Mouse (Mus musculus) midbrain, embryonic 10.5 days (tissue): ENCODE measurements around the gene Acot13. TPM values are rescaled to one million over a fixed set of nuclear protein-coding genes. Genes with fewer than 3 reads are reported as not detected.

Experiments used
- DNase-seq: peaks from one replicate; pipeline ENCODE4 v3.0.0-alpha.2; 2017; ENCODE audit warnings: low spot score
- H3K27ac ChIP-seq: fragments of 300-500 bp; sonication (generic); replicated peaks from 2 replicates; pipeline ENCODE4 v1.5.1; 2016; ENCODE audit warnings: mild to moderate bottlenecking
- H3K27me3 ChIP-seq: fragments of 300-500 bp; sonication (generic); 2 replicates; pipeline ENCODE4 v1.6.1; 2016; ENCODE audit warnings: low read depth, mild to moderate bottlenecking; ENCODE audit not compliant: poor library complexity, severe bottlenecking
- H3K36me3 ChIP-seq: fragments of 300-500 bp; sonication (generic); 2 replicates; pipeline ENCODE4 v1.6.1; 2016; ENCODE audit warnings: mild to moderate bottlenecking, moderate library complexity
- H3K4me1 ChIP-seq: fragments of 300-500 bp; sonication (generic); 2 replicates; pipeline ENCODE4 v1.6.1; 2016
- H3K4me3 ChIP-seq: fragments of 300-500 bp; sonication (generic); 2 replicates; pipeline ENCODE4 v1.5.1; 2016; ENCODE audit warnings: mild to moderate bottlenecking, moderate library complexity
- H3K9me3 ChIP-seq: fragments of 300-500 bp; sonication (generic); replicated peaks from 2 replicates; pipeline ENCODE4 v1.6.1; 2016; ENCODE audit warnings: mild to moderate bottlenecking
- WGBS: fragments of 180-500 bp; shearing (Covaris S2); methylation state at CpG from one replicate; pipeline ENCODE4 v1.1.7; 2016; 5-methylcytosine and 5-hydroxymethylcytosine counted together
- polyA plus RNA-seq: library from polyadenylated mRNA; unstranded; fragments of >200 nt; fragmentation: Nextera tagmentation; extraction: Ambion mirVana; gene quantifications from 2 replicates; pipeline ENCODE4 v1.2.1, GENCODE M21; 2016

Acot13 gene
- polyA plus RNA-seq, result 56.1 and 56.7 TPM in 2 replicates

DNA sequence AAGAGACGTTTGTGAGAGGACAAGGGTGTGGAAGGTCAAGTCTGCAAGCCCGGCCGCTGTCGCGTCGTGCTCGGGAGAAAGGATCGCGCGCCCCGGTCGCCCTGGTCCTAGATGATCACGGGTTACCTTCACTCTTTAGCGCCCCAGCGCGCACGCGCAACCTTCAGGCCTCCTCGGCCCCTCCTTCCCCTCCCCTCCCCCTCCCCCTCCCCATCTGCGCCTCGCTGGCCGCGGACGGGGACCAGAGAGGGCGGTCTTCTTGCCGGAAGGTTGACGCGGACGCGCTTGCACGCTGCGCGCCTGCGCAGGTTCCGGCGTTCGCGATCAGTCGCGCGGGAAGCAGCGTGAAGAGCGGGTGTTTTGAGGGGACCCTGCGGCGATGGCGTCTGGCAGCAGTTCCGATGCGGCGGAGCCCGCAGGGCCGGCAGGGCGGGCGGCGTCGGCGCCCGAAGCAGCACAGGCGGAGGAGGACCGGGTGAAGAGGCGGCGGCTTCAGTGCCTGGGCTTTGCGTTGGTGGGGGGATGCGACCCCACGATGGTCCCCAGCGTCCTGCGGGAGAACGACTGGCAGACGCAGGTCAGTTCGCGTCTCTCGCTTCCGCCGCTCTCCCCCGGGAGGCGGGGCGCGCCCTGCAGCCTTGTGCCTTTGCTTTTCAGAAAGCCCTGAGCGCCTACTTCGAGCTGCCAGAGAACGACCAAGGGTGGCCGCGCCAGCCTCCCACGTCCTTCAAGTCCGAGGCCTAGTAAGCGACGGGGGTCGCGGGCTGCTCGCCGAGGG is at the start of gene Acot13, which contains the start of gene Tdp2:
Acot13 (minus strand) TSS at position 188 of the 778 bp plus-strand sequence.
Tdp2 (plus strand) TSS at position 327 of the 778 bp plus-strand sequence.
- DNase-seq, result peak; percentile 99
- WGBS, result under 1% methylated on average over 90 of the region's 90 CpGs
- peak within 1 kb of the TSS; percentile 97 for H3K27ac ChIP-seq
- peaks cover 30% of the 10 kb centered on the region for H3K4me1 ChIP-seq
- H3K4me3 ChIP-seq, result peak within 1 kb of the TSS; percentile 96
- H3K27me3 ChIP-seq, result no peaks in the 10 kb centered on the region
- H3K9me3 ChIP-seq, result no peaks in the 10 kb centered on the region
- H3K36me3 ChIP-seq, result peaks cover 26% of the 10 kb centered on the region

- 92% methylated on average over 5 of the region's 5 CpGs for WGBS
- H3K36me3 ChIP-seq, result no peaks in the 10 kb centered on the region
- H3K9me3 ChIP-seq, result no peaks in the 10 kb centered on the region
- H3K4me1 ChIP-seq, result no peaks in the 10 kb centered on the region
- H3K27me3 ChIP-seq, result no peaks in the 10 kb centered on the region
- H3K27ac ChIP-seq, result no peak overlapping the region
- DNase-seq, result no peak
- H3K4me3 ChIP-seq, result no peak overlapping the region
These were observed 49.4 kb upstream of the Acot13 start for GRCm38 (mm10) chr13:24880704-24881103.

- H3K9me3 ChIP-seq, result no peaks in the 10 kb centered on the region
- no peak for DNase-seq
- no peaks in the 10 kb centered on the region for H3K4me1 ChIP-seq
- no peak overlapping the region for H3K27ac ChIP-seq
- no peak overlapping the region for H3K4me3 ChIP-seq
- no peaks in the 10 kb centered on the region for H3K36me3 ChIP-seq
- 85% methylated on average over 6 of the region's 6 CpGs for WGBS
- no peaks in the 10 kb centered on the region for H3K27me3 ChIP-seq
These were observed 48.9 kb upstream of the Acot13 start for GRCm38 (mm10) chr13:24880208-24880607.

- H3K36me3 ChIP-seq, result no peaks in the 10 kb centered on the region
- H3K9me3 ChIP-seq, result no peaks in the 10 kb centered on the region
- no peak overlapping the region for H3K27ac ChIP-seq
- H3K4me1 ChIP-seq, result no peaks in the 10 kb centered on the region
- H3K4me3 ChIP-seq, result no peak overlapping the region
- DNase-seq, result no peak
- no peaks in the 10 kb centered on the region for H3K27me3 ChIP-seq
- 91% methylated on average over 15 of the region's 15 CpGs for WGBS
These were observed 48.2 kb upstream of the Acot13 start for GRCm38 (mm10) chr13:24879359-24880040.

- Histone ChIP-seq H3K27me3 (no peaks in the 10 kb centered on the region), H3K4me1 (peaks cover 10% of the 10 kb centered on the region; the same call in 1 of the 2 replicates), H3K27ac (no peak overlapping the region), H3K36me3 (no peaks in the 10 kb centered on the region), H3K9me3 (no peaks in the 10 kb centered on the region), H3K4me3 (no peak overlapping the region)
- DNase-seq, result no peak
- 94% methylated on average over 7 of the region's 7 CpGs for WGBS
These were observed 36.9 kb upstream of the Acot13 start for GRCm38 (mm10) chr13:24868233-24868632.

GRCm38 (mm10) chr13:24867789-24868188 is 36.4 kb upstream of the Acot13 start:
- no peak overlapping the region for H3K4me3 ChIP-seq
- WGBS, result 95% methylated on average over 10 of the region's 10 CpGs

DNA sequence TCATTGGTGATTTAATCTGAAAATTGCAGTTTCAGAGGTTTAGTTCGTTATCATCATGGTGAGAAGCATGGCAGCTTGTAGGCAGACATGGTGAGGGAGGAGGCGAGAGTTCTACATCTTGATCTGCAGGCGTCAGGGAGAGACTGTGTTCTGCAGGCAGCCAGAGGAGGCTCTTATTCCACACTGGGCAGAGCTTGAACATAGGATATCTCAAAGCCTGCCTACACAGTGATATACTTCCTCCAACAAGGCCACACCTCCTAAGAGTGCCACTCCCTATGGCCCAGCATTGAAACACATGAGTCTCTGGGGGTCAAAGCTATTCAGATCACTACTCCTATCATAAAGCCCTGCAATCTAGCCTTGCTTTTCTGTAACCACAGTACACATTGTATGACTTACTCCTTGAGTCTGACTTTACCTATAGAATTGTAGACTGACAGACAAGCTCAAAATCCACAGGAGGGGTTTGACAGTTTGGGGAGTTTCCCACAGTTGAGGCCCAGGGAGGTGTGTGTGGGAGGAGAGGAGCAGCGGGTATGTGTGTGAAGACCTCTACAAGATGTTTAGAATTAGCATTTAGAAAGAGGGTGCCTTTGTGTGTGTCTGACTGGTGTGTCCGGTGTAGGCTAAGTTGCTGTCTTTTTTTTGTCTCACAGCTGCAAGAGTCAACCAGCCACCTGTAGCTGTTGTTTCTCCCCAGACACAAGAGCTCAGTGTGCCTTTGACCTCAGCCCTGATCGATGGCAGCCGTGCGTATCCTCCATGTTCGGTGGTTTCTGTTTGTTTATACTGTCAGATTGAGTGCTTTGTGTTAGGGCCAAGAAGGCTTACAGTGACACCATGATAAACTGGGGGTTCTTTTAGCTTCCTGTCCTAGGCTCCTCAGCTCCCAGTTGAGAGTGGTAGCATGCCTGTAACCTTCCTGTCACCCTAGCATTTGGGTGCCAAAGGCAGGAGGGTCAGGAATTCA is 35.4 kb upstream of the Acot13 start:
- Histone ChIP-seq H3K9me3 (no peaks in the 10 kb centered on the region), H3K36me3 (no peaks in the 10 kb centered on the region), H3K4me1 (peaks cover 10% of the 10 kb centered on the region; the same call in 1 of the 2 replicates), H3K4me3 (no peak overlapping the region), H3K27me3 (no peaks in the 10 kb centered on the region), H3K27ac (no peak overlapping the region)
- DNase-seq, result no peak
- WGBS, result 80% methylated on average over 9 of the region's 9 CpGs

More at GRCm38 (mm10) chr13:24867789-24868188, 36.4 kb upstream of the Acot13 start:
- Histone ChIP-seq H3K27ac (no peak overlapping the region), H3K36me3 (no peaks in the 10 kb centered on the region), H3K27me3 (no peaks in the 10 kb centered on the region), H3K9me3 (no peaks in the 10 kb centered on the region), H3K4me1 (peaks cover 10% of the 10 kb centered on the region; the same call in 1 of the 2 replicates)
- DNase-seq, result no peak

GRCm38 (mm10) chr13:24862520-24862919 is 31.2 kb upstream of the Acot13 start:
- peak; percentile 30 for DNase-seq
- 59% methylated on average over 7 of the region's 7 CpGs for WGBS

DNA sequence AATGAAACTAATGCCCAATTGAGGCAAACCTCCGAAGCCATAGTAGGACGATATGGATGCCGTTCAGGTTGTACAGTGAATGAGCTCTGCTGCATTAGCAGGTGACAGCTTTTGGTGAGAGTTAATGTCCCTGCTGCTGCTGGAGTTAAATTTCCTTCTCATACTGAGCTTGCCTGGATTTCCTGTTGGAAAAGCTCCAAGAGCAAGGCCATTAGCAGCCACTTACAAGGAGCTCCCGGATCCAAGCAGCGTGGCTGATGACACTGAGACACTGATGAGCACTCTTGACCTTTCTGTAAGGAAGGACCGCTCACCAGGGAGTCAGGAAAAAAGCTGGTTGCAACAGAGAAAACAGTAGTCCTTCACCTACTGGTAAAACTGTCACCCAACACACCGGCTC is 30.7 kb upstream of the Acot13 start:
- DNase-seq, result no peak
- 93% methylated on average over 7 of the region's 7 CpGs for WGBS
- no peaks in the 10 kb centered on the region for H3K9me3 ChIP-seq
- H3K27ac ChIP-seq, result no peak overlapping the region
- no peak overlapping the region for H3K4me3 ChIP-seq
- no peaks in the 10 kb centered on the region for H3K27me3 ChIP-seq
- no peaks in the 10 kb centered on the region for H3K36me3 ChIP-seq
- peaks cover 8% of the 10 kb centered on the region; the same call in 1 of the 2 replicates for H3K4me1 ChIP-seq

More at GRCm38 (mm10) chr13:24862520-24862919, 31.2 kb upstream of the Acot13 start:
- H3K27me3 ChIP-seq, result no peaks in the 10 kb centered on the region
- no peaks in the 10 kb centered on the region for H3K9me3 ChIP-seq
- H3K36me3 ChIP-seq, result no peaks in the 10 kb centered on the region
- H3K4me1 ChIP-seq, result peaks cover 10% of the 10 kb centered on the region; the same call in 1 of the 2 replicates
- H3K4me3 ChIP-seq, result no peak overlapping the region
- no peak overlapping the region for H3K27ac ChIP-seq

DNA sequence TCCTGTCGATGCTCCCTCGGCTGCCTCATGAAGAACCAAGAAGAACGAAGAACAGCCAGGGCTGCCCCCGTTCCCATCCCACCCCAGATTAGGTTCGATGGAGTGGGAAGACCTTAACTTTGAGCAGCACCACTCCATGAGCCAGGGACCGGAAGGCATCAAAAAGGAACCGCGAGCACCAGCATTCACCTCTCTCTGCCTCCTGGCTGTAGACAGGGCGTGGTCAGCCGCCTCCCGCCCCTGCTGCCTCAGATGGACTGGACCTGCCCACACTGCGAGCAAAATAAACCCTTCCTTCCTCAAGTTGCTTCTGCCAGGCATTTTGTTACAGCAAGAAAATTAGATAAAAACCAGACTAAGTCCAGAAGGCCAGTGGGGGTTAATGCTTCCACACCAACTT is 29.7 kb upstream of the Acot13 start:
- 79% methylated on average over 12 of the region's 12 CpGs for WGBS
- Histone ChIP-seq H3K36me3 (no peaks in the 10 kb centered on the region), H3K4me3 (no peak overlapping the region), H3K27ac (no peak overlapping the region), H3K9me3 (no peaks in the 10 kb centered on the region), H3K27me3 (no peaks in the 10 kb centered on the region), H3K4me1 (no peaks in the 10 kb centered on the region)
- DNase-seq, result no peak

DNA sequence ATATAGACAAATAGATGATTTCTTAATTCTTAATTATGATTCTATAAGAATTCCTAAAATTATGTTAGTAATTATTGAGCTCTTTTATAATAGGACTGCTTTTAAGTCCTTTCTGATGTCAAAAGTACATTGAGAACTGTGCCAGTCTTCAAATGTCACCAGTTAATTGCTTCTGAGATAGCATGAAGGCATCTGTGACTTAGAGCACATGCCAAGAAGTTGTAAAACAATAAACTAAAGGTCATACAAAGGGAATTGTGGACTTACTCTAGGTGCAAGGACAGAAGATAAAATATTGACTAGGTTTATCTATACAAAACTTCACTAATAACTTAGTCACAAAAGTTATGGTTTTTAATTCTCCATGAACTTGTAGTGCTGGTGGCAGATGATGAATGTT is 27.8 kb upstream of the Acot13 start:
- Histone ChIP-seq H3K4me3 (no peak overlapping the region), H3K27me3 (no peaks in the 10 kb centered on the region), H3K4me1 (no peaks in the 10 kb centered on the region), H3K9me3 (no peaks in the 10 kb centered on the region), H3K36me3 (no peaks in the 10 kb centered on the region), H3K27ac (no peak overlapping the region)
- no peak for DNase-seq

DNA sequence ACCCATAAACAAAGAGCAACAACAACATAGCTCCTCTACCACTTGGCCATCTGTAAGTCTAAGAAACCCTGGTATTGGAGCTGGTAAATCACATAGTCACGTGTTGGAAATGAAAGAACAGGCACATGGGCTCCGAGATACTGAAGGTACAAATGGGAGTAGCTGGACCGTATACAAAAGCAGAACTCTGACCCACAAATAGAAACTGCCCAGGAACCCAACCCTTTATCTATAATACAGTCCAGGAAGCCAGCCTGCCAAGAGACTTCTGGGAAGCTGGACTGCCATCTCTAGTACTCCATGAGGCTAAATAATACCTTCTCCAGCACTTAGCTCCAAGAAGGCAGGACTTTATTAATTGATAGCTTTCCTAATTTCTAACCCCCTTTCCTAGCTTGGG is 21.2 kb upstream of the Acot13 start:
- Histone ChIP-seq H3K4me1 (no peaks in the 10 kb centered on the region), H3K27ac (no peak overlapping the region), H3K27me3 (no peaks in the 10 kb centered on the region), H3K36me3 (no peaks in the 10 kb centered on the region), H3K9me3 (no peaks in the 10 kb centered on the region), H3K4me3 (no peak overlapping the region)
- WGBS, result 87% methylated on average over 3 of the region's 3 CpGs
- DNase-seq, result no peak
